Mouse (Mus musculus): ENCODE measurements around the gene Naaladl1.
A peak's percentile ranks its signal among the peaks of the same experiment; 100 is the strongest.

DNA sequence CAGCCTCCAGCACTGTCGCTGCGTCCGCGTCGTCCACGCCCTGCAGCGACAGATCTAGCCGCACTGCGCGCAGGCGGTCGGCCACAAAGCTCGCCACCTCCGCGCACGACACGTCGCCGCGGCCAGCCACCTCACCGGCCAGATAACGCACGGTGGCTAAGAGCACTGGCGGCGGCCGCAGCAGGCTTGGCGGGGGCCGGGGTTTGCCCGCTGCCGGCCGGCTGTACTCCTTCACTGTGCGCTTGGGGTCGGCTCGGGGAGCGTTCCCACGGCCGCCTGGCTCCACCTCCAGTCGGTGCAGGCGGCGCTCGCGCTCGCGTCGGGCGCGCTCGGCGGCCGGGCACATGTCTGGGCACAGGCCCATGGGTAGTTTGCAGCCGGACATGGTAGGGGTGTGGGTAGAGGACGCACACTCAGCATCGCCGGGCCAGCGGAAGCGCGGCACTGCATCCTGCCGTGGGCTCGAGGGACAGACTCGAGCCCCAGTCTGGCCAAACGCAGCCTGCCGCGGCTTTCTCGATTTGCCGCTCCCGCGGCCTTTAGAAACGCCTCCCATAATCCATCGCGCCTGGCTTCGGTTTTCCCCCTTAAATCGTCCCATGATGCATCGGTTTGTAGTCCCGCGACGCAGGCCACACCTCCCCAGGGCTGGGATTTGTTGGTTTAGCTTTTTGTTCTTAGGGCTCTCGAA lies 12.5 kb downstream of the Naaladl1 start, which contains the start of gene Sac3d1:
- TF ChIP-seq CTCF (IDR thresholded peaks at IDR 0.05) (peak; percentile 27), EP300 (IDR thresholded peaks at IDR 0.05) (peak; percentile 51; the same call in 1 of the 2 replicates)
